ENCODE assay signal across 29 mouse cellular contexts in genomic region chr6:106153530-106153929, GRCm38 (mm10).
A peak's percentile ranks its signal among the peaks of the same experiment; 100 is the strongest.
DNase-seq lines count a peak whose midpoint lies in the region; ATAC-seq and TF ChIP-seq lines count a peak whose summit lies in the region.
"Had no signal": no experiment of that assay in that cellular context is flagged by ENCODE, and none has a peak within 500 bp of the region (broad histone marks: within the 10 kb centered on the region; RNA-seq: fewer than 3 reads in every experiment).

No protein-coding gene starts in this region.

- CTCF ChIA-PET in Patski (lab: Charles Lee): no interaction called here

- H3K4me1 ChIP-seq in MEL (ENCODE audit: control insufficient read depth in 1 of 2, insufficient read depth in 2 of 2, low read length in 2 of 2): no peaks in the 10 kb centered on the region; a peak in 1 of 4 replicates
- H3K4me1 ChIP-seq: embryonic facial prominence, embryonic 15.5 days; heart, embryonic 12.5 days; heart, embryonic 15.5 days; hindbrain, embryonic 10.5 days; hindbrain, embryonic 13.5 days; intestine, embryonic 15.5 days had no signal

- H3K9ac ChIP-seq in MEL (ENCODE audit: control insufficient read depth, low read depth, low read length, poor library complexity, severe bottlenecking): no peak overlapping the region
- H3K9ac ChIP-seq: embryonic facial prominence, embryonic 15.5 days; forebrain, postnatal 0 days; heart, embryonic 12.5 days; heart, embryonic 15.5 days; hindbrain, embryonic 13.5 days; intestine, embryonic 15.5 days had no signal

- DNase-seq in A20 (ENCODE audit: low read depth, low spot score) (peak; percentile 34), MEL (ENCODE audit: low read depth, low spot score) (peak; percentile 6), Patski (ENCODE audit: low read depth, low spot score) (no peak)
- DNase-seq in testis, postnatal 10 days (ENCODE audit: low spot score): no peak
- no peak for DNase-seq in right cerebral cortex, postnatal 25 days
- no peak for DNase-seq in heart, adult 11 months
- DNase-seq: adrenal gland, postnatal 10 days; B cell, adult 2 months; cerebellum, adult 11-12 months; cerebellum, adult 8-10 months; cerebellum, postnatal 10 days; cerebellum, postnatal 36 days; embryo, embryonic 11 days; forebrain, postnatal 0 days; gastrocnemius, adult 2 months; gastrocnemius, postnatal 14 days; heart, adult 18-20 months; heart, postnatal 10 days; heart, postnatal 36 days; kidney, adult 11 months had no signal

- H3K36me3 ChIP-seq in MEL (ENCODE audit: control insufficient read depth in 1 of 2, insufficient read depth in 2 of 2, low read length in 2 of 2): no peaks in the 10 kb centered on the region
- H3K36me3 ChIP-seq: embryonic facial prominence, embryonic 15.5 days; heart, embryonic 12.5 days; heart, embryonic 15.5 days; hindbrain, embryonic 10.5 days; hindbrain, embryonic 13.5 days; intestine, embryonic 15.5 days had no signal

- TF ChIP-seq EP300 in MEL (IDR thresholded peaks at IDR 0.05; ENCODE audit: low read depth in 1 of 2, low read length in 2 of 2): no peak

- in situ Hi-C loops in Patski (cut with MboI; ENCODE audit: low pct_unique_long_range_greater_than_20kb): no loop called here

- no peak for TF ChIP-seq CTCF in MEL (IDR thresholded peaks at IDR 0.05 in 2 of 3, conservative IDR thresholded peaks at IDR 0.05 in 1 of 3; ENCODE audit: control insufficient read depth in 1 of 3, insufficient read depth in 1 of 3, low read depth in 2 of 3, low read length in 3 of 3, poor library complexity in 1 of 3, severe bottlenecking in 1 of 3)
- no peak for TF ChIP-seq CTCF in Patski (IDR thresholded peaks at IDR 0.05)

- TF ChIP-seq RAD21 in MEL (IDR thresholded peaks at IDR 0.05; ENCODE audit: low read depth, low read length): no peak

- no peaks in the 10 kb centered on the region for H3K79me2 ChIP-seq in MEL (ENCODE audit: control insufficient read depth, insufficient read depth, low read length, poor library complexity)

- peak; percentile 67 for ATAC-seq in Patski
- ATAC-seq: activated CD4-positive, CD25-positive, alpha-beta regulatory T cell, adult 4 months; forebrain, embryonic 14.5 days; forebrain, postnatal 0 days; hindbrain, embryonic 16.5 days; intestine, embryonic 15.5 days had no signal

- no peak overlapping the region for H3K27ac ChIP-seq in MEL (ENCODE audit: control insufficient read depth, low read depth, low read length)
- H3K27ac ChIP-seq: embryonic facial prominence, embryonic 15.5 days; gastrocnemius, adult 2 months; heart, embryonic 15.5 days; hindbrain, embryonic 10.5 days; hindbrain, embryonic 13.5 days; intestine, embryonic 15.5 days had no signal

- POLR2A ChIA-PET in Patski (lab: Charles Lee): no interaction called here

- no peak for TF ChIP-seq POLR2A in MEL (IDR thresholded peaks at IDR 0.05; ENCODE audit: control insufficient read depth in 1 of 2, insufficient read depth in 1 of 2, low read depth in 1 of 2, low read length in 2 of 2, poor library complexity in 1 of 2)

- H3K27me3 ChIP-seq in MEL (ENCODE audit: control insufficient read depth in 1 of 2, insufficient read depth in 2 of 2, low read length in 2 of 2) (no peaks in the 10 kb centered on the region), Patski (no peaks in the 10 kb centered on the region)
- H3K27me3 ChIP-seq: embryonic facial prominence, embryonic 15.5 days; heart, embryonic 12.5 days; heart, embryonic 15.5 days; hindbrain, embryonic 13.5 days; intestine, embryonic 15.5 days had no signal

- no peak overlapping the region for H3K4me3 ChIP-seq in MEL (ENCODE audit: control insufficient read depth in 1 of 2, insufficient read depth in 1 of 2, low read depth in 2 of 2, low read length in 2 of 2)
- H3K4me3 ChIP-seq: embryonic facial prominence, embryonic 15.5 days; gastrocnemius, adult 2 months; heart, embryonic 12.5 days; heart, embryonic 15.5 days; hindbrain, embryonic 10.5 days; hindbrain, embryonic 13.5 days; intestine, embryonic 15.5 days had no signal

- H3K9me3 ChIP-seq in MEL (replicated peaks; ENCODE audit: insufficient read depth, low read length): no peaks in the 10 kb centered on the region
- H3K9me3 ChIP-seq: embryonic facial prominence, embryonic 15.5 days; heart, embryonic 12.5 days; heart, embryonic 15.5 days; hindbrain, embryonic 10.5 days; hindbrain, embryonic 13.5 days; intestine, embryonic 15.5 days had no signal

TF ChIP-seq in MEL, 35 proteins besides CTCF, POLR2A, EP300 and RAD21:
- no peak for TF ChIP-seq SMC3 (IDR thresholded peaks at IDR 0.05; ENCODE audit: low read depth, low read length)
- TF ChIP-seq HCFC1 (IDR thresholded peaks at IDR 0.05; ENCODE audit: low read depth, low read length): no peak

Comparison
In these comparisons a context has a peak if more than half of its experiments do, and no peak if none do; other contexts are left out.
1. DNase-seq: peak in A20 (single experiment) and MEL (single experiment); none in Patski (single experiment), testis, postnatal 10 days (single experiment), right cerebral cortex, postnatal 25 days (single experiment) and heart, adult 11 months (single experiment).